Mouse (Mus musculus) embryonic facial prominence, embryonic 14.5 days (tissue): ENCODE measurements around the gene Dzip1l. TPM values are rescaled to one million over a fixed set of nuclear protein-coding genes. Genes with fewer than 3 reads are reported as not detected.

ENCODE experiments used
- ATAC-seq: fragments of 200-750 bp; cut with Nextera tagmentation; 2 replicates; pipeline ENCODE4 v1.8.0; 2017; ENCODE audit warnings: low read depth, moderate number of reproducible peaks, moderate TSS enrichment
- DNase-seq: peaks from one replicate; pipeline ENCODE4 v3.0.0-alpha.2; 2015; ENCODE audit warnings: low spot score
- H3K27ac ChIP-seq: fragments of 300-500 bp; sonication (generic); replicated peaks from 2 replicates; pipeline ENCODE4 v1.5.1; 2014; ENCODE audit warnings: low read depth, mild to moderate bottlenecking, low read length, moderate library complexity
- H3K27me3 ChIP-seq: fragments of 300-500 bp; sonication (generic); replicated peaks from 2 replicates; pipeline ENCODE4 v1.6.1; 2014; ENCODE audit warnings: low read length; ENCODE audit not compliant: control insufficient read depth, insufficient read depth
- H3K36me3 ChIP-seq: fragments of 300-500 bp; sonication (generic); 2 replicates; pipeline ENCODE4 v1.6.1; 2014; ENCODE audit warnings: low read length, mixed read lengths; ENCODE audit not compliant: control insufficient read depth, insufficient read depth
- H3K4me1 ChIP-seq: fragments of 300-500 bp; sonication (generic); 2 replicates; pipeline ENCODE4 v1.6.1; 2014; ENCODE audit warnings: antibody characterized with exemption, low read length; ENCODE audit not compliant: control insufficient read depth, insufficient read depth
- H3K4me2 ChIP-seq: fragments of 300-500 bp; sonication (generic); 2 replicates; pipeline ENCODE4 v1.6.1; 2014; ENCODE audit warnings: low read depth, mild to moderate bottlenecking, low read length, moderate library complexity, mixed read lengths
- H3K4me3 ChIP-seq: fragments of 300-500 bp; sonication (generic); 2 replicates; pipeline ENCODE4 v1.5.1; 2014; ENCODE audit warnings: low read depth, mild to moderate bottlenecking, low read length
- H3K9ac ChIP-seq: fragments of 300-500 bp; sonication (generic); 2 replicates; pipeline ENCODE4 v1.6.1; 2014; ENCODE audit warnings: low read depth, mild to moderate bottlenecking, low read length, moderate library complexity, mixed read lengths
- H3K9me3 ChIP-seq: fragments of 300-500 bp; sonication (generic); 2 replicates; pipeline ENCODE4 v1.6.1; 2016; ENCODE audit warnings: low read length; ENCODE audit not compliant: control insufficient read depth
- WGBS: fragments of 180-500 bp; shearing (Covaris S2); extraction: QIAGEN DNeasy Blood & Tissue Kit; methylation state at CpG from one replicate; pipeline ENCODE4 v1.1.7; 2014; 5-methylcytosine and 5-hydroxymethylcytosine counted together
- polyA plus RNA-seq: library from polyadenylated mRNA; unstranded; fragments of >200 nt; fragmentation: Nextera tagmentation; extraction: Ambion mirVana; gene quantifications from 2 replicates; pipeline ENCODE4 v1.2.1, GENCODE M21; 2014

Gene Dzip1l
- polyA plus RNA-seq, 1 experiment from 2014 or later, result 15.6 TPM

DNA sequence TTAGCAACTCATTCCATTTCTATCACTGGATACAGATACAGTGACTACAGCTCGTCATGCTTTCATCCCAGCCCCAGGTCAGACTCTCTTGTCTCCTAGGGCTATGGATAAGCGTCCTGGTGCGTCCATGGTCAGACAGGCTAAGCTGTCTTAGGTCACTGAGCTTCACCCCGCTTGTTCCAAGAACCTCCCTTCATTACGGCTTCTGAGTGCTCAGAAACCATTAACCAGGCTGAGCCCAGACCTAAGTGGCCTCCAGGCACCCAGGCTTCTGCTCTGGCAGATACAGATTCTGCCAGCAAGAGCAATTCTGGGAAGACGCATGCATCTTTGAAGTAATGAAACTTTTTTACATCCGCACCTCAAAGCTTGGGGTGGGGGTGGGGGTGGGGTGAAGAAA, 61.1 kb downstream of the Dzip1l start:
- Histone ChIP-seq H3K9me3 (no peaks in the 10 kb centered on the region), H3K4me1 (no peaks in the 10 kb centered on the region), H3K4me3 (no peak overlapping the region), H3K27ac (no peak overlapping the region), H3K9ac (no peak overlapping the region), H3K27me3 (no peaks in the 10 kb centered on the region), H3K4me2 (no peak overlapping the region), H3K36me3 (no peaks in the 10 kb centered on the region)
- no peak for DNase-seq
- WGBS, result 83% methylated on average over 7 of the region's 7 CpGs
- ATAC-seq, result no peak

DNA sequence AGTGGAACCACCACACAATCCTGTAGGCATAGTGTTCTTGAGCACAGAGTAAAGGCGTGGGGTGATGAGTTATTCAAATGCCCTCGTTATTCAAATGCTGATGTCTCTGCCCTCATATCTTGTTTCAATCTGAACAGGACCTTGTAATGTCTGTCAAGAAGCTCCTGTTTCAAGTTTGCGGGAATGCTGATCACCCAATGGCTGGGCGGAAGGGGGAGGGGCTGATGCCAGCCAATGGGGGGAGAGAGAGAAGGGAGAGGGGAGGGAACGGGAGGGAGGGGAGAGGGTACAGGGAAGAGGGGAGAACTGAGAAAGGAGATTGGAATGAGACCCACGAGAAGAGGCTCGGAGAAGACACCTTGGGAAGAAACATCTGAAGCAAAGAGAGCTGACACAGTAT, 65.7 kb downstream of the Dzip1l start:
- Histone ChIP-seq H3K27ac (no peak overlapping the region), H3K4me2 (no peak overlapping the region), H3K4me1 (no peaks in the 10 kb centered on the region), H3K9me3 (no peaks in the 10 kb centered on the region), H3K4me3 (no peak overlapping the region), H3K27me3 (no peaks in the 10 kb centered on the region), H3K9ac (no peak overlapping the region), H3K36me3 (no peaks in the 10 kb centered on the region)
- DNase-seq (no peak), ATAC-seq (no peak)
- 61% methylated on average over 7 of the region's 7 CpGs for WGBS

DNA sequence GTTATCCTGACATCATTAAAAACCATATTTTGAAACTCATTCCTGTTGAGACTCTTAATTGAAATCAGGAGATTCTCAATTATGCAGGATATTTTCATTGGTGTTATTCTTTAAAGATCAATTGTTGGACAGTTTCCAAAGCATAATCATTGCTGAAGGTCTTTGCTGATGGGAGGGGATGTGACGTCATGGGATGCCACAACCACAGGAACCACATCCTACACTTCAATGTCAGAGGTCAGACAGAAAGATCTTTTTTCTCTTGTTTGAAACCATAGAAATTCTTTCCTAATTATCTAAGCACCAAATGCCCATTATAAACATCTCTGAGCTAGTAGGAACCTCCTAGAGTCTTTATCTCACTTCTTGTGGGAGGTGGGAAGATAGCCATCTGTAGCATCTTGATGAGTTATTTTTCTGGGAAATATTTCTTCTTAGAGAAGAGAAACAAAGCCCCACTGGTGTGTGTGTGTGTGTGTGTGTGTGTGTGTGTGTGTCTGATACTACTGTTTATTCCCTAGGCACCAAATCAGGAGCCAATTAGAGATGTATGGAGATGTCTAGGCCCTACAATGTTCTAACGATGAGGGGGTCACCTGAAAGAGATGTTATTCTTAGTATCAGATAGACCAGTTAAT, 70.6 kb downstream of the Dzip1l start:
- DNase-seq, result no peak
- no peaks in the 10 kb centered on the region for H3K4me1 ChIP-seq
- H3K9ac ChIP-seq, result no peak overlapping the region
- no peak overlapping the region for H3K27ac ChIP-seq
- no peaks in the 10 kb centered on the region for H3K27me3 ChIP-seq
- H3K4me3 ChIP-seq, result no peak overlapping the region
- WGBS, result 52% methylated on average over 2 of the region's 2 CpGs
- H3K9me3 ChIP-seq, result no peaks in the 10 kb centered on the region
- no peaks in the 10 kb centered on the region for H3K36me3 ChIP-seq
- H3K4me2 ChIP-seq, result no peak overlapping the region
- no peak for ATAC-seq

DNA sequence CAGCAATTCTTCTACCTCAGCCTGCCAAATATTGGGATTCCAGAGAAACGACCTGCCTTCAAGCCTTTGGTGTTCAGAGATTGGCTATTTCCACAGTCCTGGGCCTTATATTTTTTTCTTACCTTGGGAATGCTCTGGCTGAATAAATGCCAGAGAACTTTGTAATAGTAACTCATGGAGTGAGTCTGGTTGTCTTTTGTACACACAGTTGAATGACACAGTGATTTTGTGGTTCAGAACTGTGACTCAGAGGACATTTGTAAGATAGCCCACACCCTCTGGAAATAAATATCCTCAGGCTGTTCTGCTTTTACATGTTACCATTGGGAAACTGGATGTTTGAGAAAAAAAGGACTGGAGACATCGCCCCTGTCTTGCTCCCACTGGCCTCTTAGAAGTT, 71.9 kb downstream of the Dzip1l start:
- no peaks in the 10 kb centered on the region for H3K9me3 ChIP-seq
- H3K27me3 ChIP-seq, result no peaks in the 10 kb centered on the region
- no peaks in the 10 kb centered on the region for H3K4me1 ChIP-seq
- H3K4me2 ChIP-seq, result no peak overlapping the region
- 85% methylated on average over 2 of the region's 2 CpGs for WGBS
- no peak for DNase-seq
- no peaks in the 10 kb centered on the region for H3K36me3 ChIP-seq
- H3K4me3 ChIP-seq, result no peak overlapping the region
- ATAC-seq, result no peak
- no peak overlapping the region for H3K9ac ChIP-seq
- H3K27ac ChIP-seq, result no peak overlapping the region

DNA sequence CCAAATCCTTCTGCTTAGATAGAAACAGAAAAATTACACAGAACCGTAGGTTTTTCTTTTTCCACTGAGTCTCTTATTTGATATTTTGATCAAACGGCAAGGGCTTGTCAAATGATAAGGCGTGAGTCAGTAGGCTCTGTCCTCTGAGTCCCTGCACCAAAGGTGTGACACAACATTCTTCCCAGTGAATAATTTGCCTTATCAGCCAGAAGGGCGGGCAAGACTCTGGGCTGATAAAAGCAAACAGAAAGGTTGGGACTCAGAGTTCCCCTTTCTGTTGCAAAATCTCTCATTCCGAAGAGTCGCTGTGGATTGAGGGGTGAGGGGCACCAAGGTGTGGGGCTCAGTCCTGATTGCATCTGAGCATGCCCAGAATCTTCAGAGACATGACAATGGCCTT, 72.9 kb downstream of the Dzip1l start:
- WGBS, result 87% methylated on average over 6 of the region's 6 CpGs
- Histone ChIP-seq H3K4me1 (no peaks in the 10 kb centered on the region), H3K27me3 (no peaks in the 10 kb centered on the region), H3K4me3 (no peak overlapping the region), H3K4me2 (no peak overlapping the region), H3K9ac (no peak overlapping the region), H3K27ac (no peak overlapping the region), H3K9me3 (no peaks in the 10 kb centered on the region), H3K36me3 (no peaks in the 10 kb centered on the region)
- ATAC-seq, result no peak
- no peak for DNase-seq

DNA sequence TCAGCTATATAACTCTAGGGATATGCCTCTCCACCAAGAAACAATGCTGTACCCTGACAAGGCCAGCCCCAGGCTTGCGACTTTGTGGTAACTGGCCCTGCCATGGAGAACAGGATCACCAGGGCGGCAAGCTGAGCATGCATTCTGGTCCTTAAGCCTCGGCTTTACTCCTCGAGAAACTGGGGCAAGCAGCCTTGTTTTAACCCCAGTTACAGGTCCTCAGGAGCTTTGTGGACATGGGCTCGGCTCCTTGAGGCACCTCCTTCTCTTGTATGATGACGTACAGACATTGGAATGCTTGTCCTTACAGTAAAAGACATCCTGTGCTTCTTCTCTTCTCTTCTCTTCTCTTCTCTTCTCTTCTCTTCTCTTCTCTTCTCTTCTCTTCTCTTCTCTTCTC, 74.4 kb downstream of the Dzip1l start:
- Histone ChIP-seq H3K36me3 (no peaks in the 10 kb centered on the region), H3K4me2 (no peak overlapping the region), H3K9ac (no peak overlapping the region), H3K27ac (no peak overlapping the region), H3K27me3 (no peaks in the 10 kb centered on the region), H3K4me1 (no peaks in the 10 kb centered on the region), H3K9me3 (no peaks in the 10 kb centered on the region), H3K4me3 (no peak overlapping the region)
- WGBS, result 77% methylated on average over 6 of the region's 6 CpGs
- DNase-seq, result no peak
- no peak for ATAC-seq

DNA sequence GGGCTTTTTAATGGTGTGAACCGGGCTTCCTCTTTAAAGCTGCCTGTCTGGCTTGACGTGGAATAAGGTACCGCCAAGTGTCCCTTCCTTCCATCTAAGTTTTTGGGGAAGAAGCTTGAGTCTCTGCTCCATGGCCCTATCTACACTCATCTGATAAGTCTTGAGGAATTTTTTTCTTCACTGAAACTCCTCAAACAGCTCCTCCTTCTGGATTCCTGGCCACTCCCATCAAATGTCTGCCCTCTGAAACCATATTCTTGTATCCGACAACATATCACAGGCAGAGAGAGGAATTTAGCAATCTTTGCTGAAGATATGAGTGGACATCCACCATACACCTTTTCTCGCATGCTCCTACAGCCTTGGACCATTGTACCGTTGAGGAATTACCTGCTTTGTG, 77.0 kb downstream of the Dzip1l start:
- no peaks in the 10 kb centered on the region for H3K27me3 ChIP-seq
- DNase-seq, result no peak
- no peak overlapping the region for H3K9ac ChIP-seq
- 94% methylated on average over 6 of the region's 6 CpGs for WGBS
- ATAC-seq, result no peak
- H3K27ac ChIP-seq, result no peak overlapping the region
- no peak overlapping the region for H3K4me3 ChIP-seq
- H3K9me3 ChIP-seq, result no peaks in the 10 kb centered on the region
- no peaks in the 10 kb centered on the region for H3K36me3 ChIP-seq
- H3K4me1 ChIP-seq, result no peaks in the 10 kb centered on the region
- H3K4me2 ChIP-seq, result no peak overlapping the region

DNA sequence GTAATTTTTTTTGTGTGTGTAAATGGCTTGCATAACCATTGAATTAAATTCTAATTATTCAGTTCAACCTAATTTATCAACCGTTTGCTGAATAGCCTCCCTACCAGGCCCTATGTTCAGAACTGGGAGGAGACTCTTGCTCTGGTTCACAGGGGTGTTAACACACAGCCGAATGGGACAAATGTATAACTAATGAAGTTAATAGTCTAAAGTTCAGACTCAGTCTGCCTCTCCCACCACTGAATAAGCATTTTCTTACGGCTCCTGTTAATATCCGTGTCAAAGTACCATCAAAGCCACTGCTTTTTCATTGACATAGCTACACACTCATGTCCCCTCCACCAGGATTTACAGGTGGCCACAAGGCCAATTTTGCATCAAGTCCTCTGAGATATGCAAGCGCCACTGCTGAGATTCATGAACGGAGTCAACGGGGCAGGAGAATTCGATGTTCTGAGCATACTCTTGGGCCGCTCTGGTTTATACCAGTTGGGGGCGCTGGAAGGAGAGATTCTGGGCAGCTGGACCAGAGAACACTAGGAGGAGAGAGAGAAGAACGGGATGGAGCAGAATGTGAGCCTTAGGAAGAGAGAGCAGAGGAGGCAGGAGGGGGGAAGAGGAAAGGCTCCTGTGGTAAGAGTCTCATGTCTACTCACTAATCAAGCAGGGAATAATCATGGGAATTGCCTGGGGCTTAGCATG, 78.3 kb downstream of the Dzip1l start:
- Histone ChIP-seq H3K4me2 (no peak overlapping the region), H3K9ac (no peak overlapping the region), H3K4me1 (no peaks in the 10 kb centered on the region), H3K4me3 (no peak overlapping the region), H3K36me3 (no peaks in the 10 kb centered on the region), H3K9me3 (no peaks in the 10 kb centered on the region), H3K27ac (no peak overlapping the region), H3K27me3 (no peaks in the 10 kb centered on the region)
- WGBS, result 70% methylated on average over 11 of the region's 11 CpGs
- no peak for ATAC-seq
- DNase-seq, result no peak
